32 mouse cellular contexts compared by ENCODE assay signal in the genomic region with DNA sequence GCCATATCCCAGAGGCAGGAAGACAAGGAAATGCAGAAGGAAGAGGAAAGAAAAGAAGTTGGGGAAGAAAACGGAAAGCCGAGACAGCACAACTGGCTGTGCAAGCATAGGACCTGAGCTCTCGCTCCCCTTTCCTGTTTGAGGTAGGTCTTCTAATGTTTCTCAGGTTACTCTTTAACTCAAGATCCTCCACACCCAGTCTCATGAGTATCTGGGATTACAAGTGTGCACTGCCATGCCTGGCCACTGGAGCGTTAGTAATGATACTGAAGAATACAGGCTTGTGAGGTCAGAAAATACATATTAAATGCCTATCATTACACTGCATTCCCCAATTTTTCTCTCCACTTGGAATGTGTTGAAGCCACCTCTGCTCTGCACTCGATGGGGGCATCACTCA. TPM values are rescaled to one million over a fixed set of nuclear protein-coding genes. Genes with fewer than 3 reads are reported as not detected.
A peak's percentile ranks its signal among the peaks of the same experiment; 100 is the strongest.
DNase-seq lines count a peak whose midpoint lies in the region; ATAC-seq and TF ChIP-seq lines count a peak whose summit lies in the region.
"Had no signal": no experiment of that assay in that cellular context is flagged by ENCODE, and none has a peak within 500 bp of the region (broad histone marks: within the 10 kb centered on the region; RNA-seq: fewer than 3 reads in every experiment).

No protein-coding gene starts in this region.

- TF ChIP-seq EP300 in MEL (IDR thresholded peaks at IDR 0.05; ENCODE audit: low read depth in 1 of 2, low read length in 2 of 2) = no peak
- TF ChIP-seq EP300 in stomach, postnatal 0 days (optimal IDR thresholded peaks at IDR 0.05) = no peak

- no peak for TF ChIP-seq CTCF in MEL (IDR thresholded peaks at IDR 0.05 in 2 of 3, conservative IDR thresholded peaks at IDR 0.05 in 1 of 3; ENCODE audit: control insufficient read depth in 1 of 3, insufficient read depth in 1 of 3, low read depth in 2 of 3, low read length in 3 of 3, poor library complexity in 1 of 3, severe bottlenecking in 1 of 3)
- TF ChIP-seq CTCF in stomach, postnatal 0 days (IDR thresholded peaks at IDR 0.05; ENCODE audit: low read depth) = no peak

- H3K9me3 ChIP-seq in heart, embryonic 12.5 days (replicated peaks) = no peaks in the 10 kb centered on the region
- no peaks in the 10 kb centered on the region for H3K9me3 ChIP-seq in MEL (replicated peaks; ENCODE audit: insufficient read depth, low read length)
- no peaks in the 10 kb centered on the region for H3K9me3 ChIP-seq in intestine, embryonic 16.5 days (ENCODE audit: control insufficient read depth, low read length)
- H3K9me3 ChIP-seq in stomach, postnatal 0 days (ENCODE audit: control insufficient read depth, low read length) = no peaks in the 10 kb centered on the region
- no peaks in the 10 kb centered on the region for H3K9me3 ChIP-seq in forebrain, embryonic 11.5 days (ENCODE audit: control insufficient read depth, low read length)
- H3K9me3 ChIP-seq: embryonic facial prominence, embryonic 12.5 days; embryonic facial prominence, embryonic 15.5 days; forebrain, embryonic 12.5 days; forebrain, embryonic 15.5 days; heart, embryonic 15.5 days; hindbrain, embryonic 10.5 days; hindbrain, embryonic 13.5 days had no signal

- peaks cover 4% of the 10 kb centered on the region; the same call in 1 of the 2 replicates for H3K4me1 ChIP-seq in heart, embryonic 12.5 days (replicated peaks)
- H3K4me1 ChIP-seq in MEL (ENCODE audit: control insufficient read depth in 1 of 2, insufficient read depth in 2 of 2, low read length in 2 of 2) = no peaks in the 10 kb centered on the region
- no peaks in the 10 kb centered on the region for H3K4me1 ChIP-seq in intestine, embryonic 16.5 days (ENCODE audit: control insufficient read depth, insufficient read depth, low read length)
- no peaks in the 10 kb centered on the region for H3K4me1 ChIP-seq in stomach, postnatal 0 days (replicated peaks; ENCODE audit: control insufficient read depth, insufficient read depth)
- 0 out of 2 replicates have a peak, but pooled peaks cover 2% of the 10 kb centered on the region for H3K4me1 ChIP-seq in forebrain, embryonic 11.5 days (replicated peaks; ENCODE audit: control insufficient read depth, insufficient read depth, low read length)
- H3K4me1 ChIP-seq: embryonic facial prominence, embryonic 12.5 days had no signal

- no peak for TF ChIP-seq RAD21 in MEL (IDR thresholded peaks at IDR 0.05; ENCODE audit: low read depth, low read length)

- H3K4me2 ChIP-seq in heart, embryonic 12.5 days = no peak overlapping the region
- H3K4me2 ChIP-seq in intestine, embryonic 16.5 days (ENCODE audit: low read depth, low read length) = no peak overlapping the region
- H3K4me2 ChIP-seq in stomach, postnatal 0 days (replicated peaks; ENCODE audit: low read depth) = no peak overlapping the region
- no peak overlapping the region for H3K4me2 ChIP-seq in forebrain, embryonic 11.5 days (ENCODE audit: low read depth, low read length, severe bottlenecking)
- H3K4me2 ChIP-seq: embryonic facial prominence, embryonic 12.5 days; embryonic facial prominence, embryonic 15.5 days; forebrain, embryonic 12.5 days; forebrain, embryonic 15.5 days; heart, embryonic 11.5 days; heart, embryonic 15.5 days; hindbrain, embryonic 13.5 days had no signal

- 78% methylated on average over 5 of the region's 5 CpGs for WGBS in heart, embryonic 12.5 days
- WGBS in intestine, embryonic 16.5 days = 64% methylated on average over 5 of the region's 5 CpGs
- 58% methylated on average over 5 of the region's 5 CpGs for WGBS in stomach, postnatal 0 days
- 91% methylated on average over 5 of the region's 5 CpGs for WGBS in forebrain, embryonic 11.5 days

- no peaks in the 10 kb centered on the region for H3K79me2 ChIP-seq in MEL (ENCODE audit: control insufficient read depth, insufficient read depth, low read length, poor library complexity)

- no peak overlapping the region for H3K27ac ChIP-seq in heart, embryonic 12.5 days (ENCODE audit: poor library complexity, severe bottlenecking)
- H3K27ac ChIP-seq in MEL (ENCODE audit: control insufficient read depth, low read depth, low read length) = no peak overlapping the region
- H3K27ac ChIP-seq in intestine, embryonic 16.5 days (ENCODE audit: low read length) = no peak overlapping the region
- no peak overlapping the region for H3K27ac ChIP-seq in stomach, postnatal 0 days (replicated peaks)
- no peak overlapping the region for H3K27ac ChIP-seq in forebrain, embryonic 11.5 days (ENCODE audit: low read depth, low read length)
- H3K27ac ChIP-seq: embryonic facial prominence, embryonic 12.5 days; embryonic facial prominence, embryonic 15.5 days; forebrain, embryonic 12.5 days; forebrain, embryonic 15.5 days; heart, embryonic 15.5 days; hindbrain, embryonic 10.5 days; hindbrain, embryonic 13.5 days had no signal

- H3K36me3 ChIP-seq in heart, embryonic 12.5 days = no peaks in the 10 kb centered on the region
- H3K36me3 ChIP-seq in MEL (ENCODE audit: control insufficient read depth in 1 of 2, insufficient read depth in 2 of 2, low read length in 2 of 2) = no peaks in the 10 kb centered on the region
- no peaks in the 10 kb centered on the region for H3K36me3 ChIP-seq in intestine, embryonic 16.5 days (ENCODE audit: control insufficient read depth, insufficient read depth, low read length)
- H3K36me3 ChIP-seq in stomach, postnatal 0 days (ENCODE audit: control insufficient read depth, insufficient read depth, low read length) = no peaks in the 10 kb centered on the region
- H3K36me3 ChIP-seq in forebrain, embryonic 11.5 days (ENCODE audit: control insufficient read depth, insufficient read depth, low read length) = no peaks in the 10 kb centered on the region
- H3K36me3 ChIP-seq: embryonic facial prominence, embryonic 12.5 days; embryonic facial prominence, embryonic 15.5 days; forebrain, embryonic 12.5 days; forebrain, embryonic 15.5 days; heart, embryonic 15.5 days; hindbrain, embryonic 10.5 days; hindbrain, embryonic 13.5 days had no signal

- no peak for TF ChIP-seq POLR2A in MEL (IDR thresholded peaks at IDR 0.05; ENCODE audit: control insufficient read depth in 1 of 2, insufficient read depth in 1 of 2, low read depth in 1 of 2, low read length in 2 of 2, poor library complexity in 1 of 2)

- no peaks in the 10 kb centered on the region for H3K27me3 ChIP-seq in heart, embryonic 12.5 days (replicated peaks)
- no peaks in the 10 kb centered on the region for H3K27me3 ChIP-seq in MEL (ENCODE audit: control insufficient read depth in 1 of 2, insufficient read depth in 2 of 2, low read length in 2 of 2)
- no peaks in the 10 kb centered on the region for H3K27me3 ChIP-seq in intestine, embryonic 16.5 days (replicated peaks; ENCODE audit: control insufficient read depth, insufficient read depth, low read length)
- no peaks in the 10 kb centered on the region for H3K27me3 ChIP-seq in stomach, postnatal 0 days (ENCODE audit: control insufficient read depth, insufficient read depth, low read length)
- no peaks in the 10 kb centered on the region for H3K27me3 ChIP-seq in forebrain, embryonic 11.5 days (ENCODE audit: control insufficient read depth, insufficient read depth, low read length)
- H3K27me3 ChIP-seq: embryonic facial prominence, embryonic 12.5 days; embryonic facial prominence, embryonic 15.5 days; forebrain, embryonic 12.5 days; forebrain, embryonic 15.5 days; Patski had no signal

- ATAC-seq in heart, embryonic 12.5 days (ENCODE audit: insufficient number of reproducible peaks, low FRiP score) = no peak
- peak; percentile 60 for ATAC-seq in intestine, embryonic 16.5 days
- ATAC-seq in stomach, postnatal 0 days (ENCODE audit: low FRiP score, low TSS enrichment) = peak; percentile 70; the same call in 1 of the 2 replicates
- no peak for ATAC-seq in forebrain, embryonic 11.5 days (replicated peaks; ENCODE audit: low FRiP score)
- ATAC-seq: forebrain, embryonic 15.5 days; hindbrain, embryonic 16.5 days; Patski had no signal

- DNase-seq in heart, adult 11 months = peak; percentile 29
- DNase-seq in MEL (ENCODE audit: low read depth, low spot score) = no peak
- DNase-seq in stomach, postnatal 0 days (ENCODE audit: low spot score) = no peak
- DNase-seq in urinary bladder, postnatal 36 days (ENCODE audit: low spot score in 2 of 2) = no peak
- no peak for DNase-seq in forebrain, embryonic 11.5 days (ENCODE audit: low spot score)
- DNase-seq: adrenal gland, postnatal 10 days; adrenal gland, postnatal 36 days; cerebellum, adult 11 months; cerebellum, adult 2 months; cerebellum, adult 9-11 months; cerebellum, postnatal 25 days; gastrocnemius, postnatal 25 days; heart, postnatal 10 days; heart, postnatal 36 days had no signal

- H3K4me3 ChIP-seq in heart, embryonic 12.5 days = no peak overlapping the region
- H3K4me3 ChIP-seq in MEL (ENCODE audit: control insufficient read depth in 1 of 2, insufficient read depth in 1 of 2, low read depth in 2 of 2, low read length in 2 of 2) = no peak overlapping the region
- H3K4me3 ChIP-seq in intestine, embryonic 16.5 days (ENCODE audit: low read length) = no peak overlapping the region
- no peak overlapping the region for H3K4me3 ChIP-seq in stomach, postnatal 0 days (ENCODE audit: low read depth, low read length)
- no peak overlapping the region for H3K4me3 ChIP-seq in forebrain, embryonic 11.5 days (ENCODE audit: low read depth, low read length)
- H3K4me3 ChIP-seq: embryonic facial prominence, embryonic 12.5 days; embryonic facial prominence, embryonic 15.5 days; forebrain, embryonic 12.5 days; forebrain, embryonic 15.5 days; heart, embryonic 15.5 days; hindbrain, embryonic 10.5 days; hindbrain, embryonic 13.5 days had no signal

- H3K9ac ChIP-seq in heart, embryonic 12.5 days = no peak overlapping the region
- H3K9ac ChIP-seq in MEL (ENCODE audit: control insufficient read depth, low read depth, low read length, poor library complexity, severe bottlenecking) = no peak overlapping the region
- no peak overlapping the region for H3K9ac ChIP-seq in intestine, embryonic 16.5 days (ENCODE audit: low read depth, low read length)
- no peak overlapping the region for H3K9ac ChIP-seq in stomach, postnatal 0 days (ENCODE audit: low read length)
- H3K9ac ChIP-seq in forebrain, embryonic 11.5 days (ENCODE audit: low read length) = no peak overlapping the region
- H3K9ac ChIP-seq: embryonic facial prominence, embryonic 12.5 days; embryonic facial prominence, embryonic 15.5 days; forebrain, embryonic 12.5 days; forebrain, embryonic 15.5 days; heart, embryonic 15.5 days; hindbrain, embryonic 13.5 days had no signal

RNA-seq across cellular contexts. Expression of a gene that starts 4.2 kb away (rescaled TPM):
- 0.83 and 0.96 TPM in 2 replicates for polyA plus RNA-seq in heart, embryonic 12.5 days (2016; fragmentation: Nextera tagmentation; extraction: Ambion mirVana)
- not detected in 2 replicates for total RNA-seq in MEL (2012; rRNA removed)
- polyA plus RNA-seq in MEL (2012; ENCODE audit: insufficient read depth in 1 of 2, insufficient read length in 2 of 2, low read depth in 1 of 2, low replicate concordance in 2 of 2, missing spikeins in 1 of 2) = under 1 TPM in 1 of 2 experiments, not detected in 1; 0.33 TPM
- 101 and 106 TPM in 2 replicates for polyA plus RNA-seq in intestine, embryonic 16.5 days (2015; fragmentation: Nextera tagmentation; extraction: Ambion mirVana)
- polyA plus RNA-seq in stomach, postnatal 0 days (2015; fragmentation: Nextera tagmentation; extraction: Ambion mirVana) = 103 and 110 TPM in 2 replicates
- polyA plus RNA-seq in forebrain, embryonic 11.5 days (2014; fragmentation: Nextera tagmentation; extraction: Ambion mirVana) = 0.48 and 0.94 TPM in 2 replicates

RNA-seq across cellular contexts. Expression of a gene that starts 34.8 kb away (rescaled TPM):
- polyA plus RNA-seq in heart, embryonic 12.5 days (2016; fragmentation: Nextera tagmentation; extraction: Ambion mirVana) = 23.3 and 24.0 TPM in 2 replicates
- 19.7 TPM in 2 replicates for total RNA-seq in MEL (2012; rRNA removed)
- polyA plus RNA-seq in MEL (2012; ENCODE audit: insufficient read depth in 1 of 2, insufficient read length in 2 of 2, low read depth in 1 of 2, low replicate concordance in 2 of 2, missing spikeins in 1 of 2) = 10 to 100 TPM in 1 of 2 experiments, not detected in 1; 69.8 TPM
- polyA plus RNA-seq in intestine, embryonic 16.5 days (2015; fragmentation: Nextera tagmentation; extraction: Ambion mirVana) = 23.7 and 24.7 TPM in 2 replicates
- 15.4 and 19.1 TPM in 2 replicates for polyA plus RNA-seq in stomach, postnatal 0 days (2015; fragmentation: Nextera tagmentation; extraction: Ambion mirVana)
- polyA plus RNA-seq in forebrain, embryonic 11.5 days (2014; fragmentation: Nextera tagmentation; extraction: Ambion mirVana) = 32.2 and 32.6 TPM in 2 replicates

RNA-seq across cellular contexts. Expression of a gene that starts 35.6 kb away (rescaled TPM):
- polyA plus RNA-seq in heart, embryonic 12.5 days (2016; fragmentation: Nextera tagmentation; extraction: Ambion mirVana) = 0.17 and 0.31 TPM in 2 replicates
- total RNA-seq in MEL (2012; rRNA removed) = 0.08 TPM in 1 of 2 replicates, not detected in the other
- under 1 TPM in 1 of 2 experiments, not detected in 1; 0.13 TPM for polyA plus RNA-seq in MEL (2012; ENCODE audit: insufficient read depth in 1 of 2, insufficient read length in 2 of 2, low read depth in 1 of 2, low replicate concordance in 2 of 2, missing spikeins in 1 of 2)
- 1.1 and 1.3 TPM in 2 replicates for polyA plus RNA-seq in intestine, embryonic 16.5 days (2015; fragmentation: Nextera tagmentation; extraction: Ambion mirVana)
- 1.3 and 1.4 TPM in 2 replicates for polyA plus RNA-seq in stomach, postnatal 0 days (2015; fragmentation: Nextera tagmentation; extraction: Ambion mirVana)
- 0.09 TPM in 1 of 2 replicates, not detected in the other for polyA plus RNA-seq in forebrain, embryonic 11.5 days (2014; fragmentation: Nextera tagmentation; extraction: Ambion mirVana)
- total RNA-seq: granulocyte monocyte progenitor cell, adult 5-6 weeks had no signal
- polyA plus RNA-seq: heart, embryonic 11.5 days had no signal

RNA-seq across cellular contexts. Expression of a gene that starts 50.3 kb away (rescaled TPM):
- 0.60 and 0.64 TPM in 2 replicates for polyA plus RNA-seq in heart, embryonic 12.5 days (2016; fragmentation: Nextera tagmentation; extraction: Ambion mirVana)
- 0.03 and 0.04 TPM in 2 replicates for total RNA-seq in MEL (2012; rRNA removed)
- under 1 TPM in 1 of 2 experiments, not detected in 1; 0.22 TPM for polyA plus RNA-seq in MEL (2012; ENCODE audit: insufficient read depth in 1 of 2, insufficient read length in 2 of 2, low read depth in 1 of 2, low replicate concordance in 2 of 2, missing spikeins in 1 of 2)
- polyA plus RNA-seq in intestine, embryonic 16.5 days (2015; fragmentation: Nextera tagmentation; extraction: Ambion mirVana) = 0.34 and 0.40 TPM in 2 replicates
- 0.18 and 0.22 TPM in 2 replicates for polyA plus RNA-seq in stomach, postnatal 0 days (2015; fragmentation: Nextera tagmentation; extraction: Ambion mirVana)
- polyA plus RNA-seq in forebrain, embryonic 11.5 days (2014; fragmentation: Nextera tagmentation; extraction: Ambion mirVana) = 6.9 and 8.3 TPM in 2 replicates
- total RNA-seq: granulocyte monocyte progenitor cell, adult 5-6 weeks had no signal

RNA-seq across cellular contexts. Expression of a gene that starts 54.0 kb away (rescaled TPM):
- polyA plus RNA-seq in heart, embryonic 12.5 days (2016; fragmentation: Nextera tagmentation; extraction: Ambion mirVana) = not detected in 2 replicates
- total RNA-seq in MEL (2012; rRNA removed) = not detected in 2 replicates
- not detected for polyA plus RNA-seq in MEL (2012; ENCODE audit: insufficient read depth in 1 of 2, insufficient read length in 2 of 2, low read depth in 1 of 2, low replicate concordance in 2 of 2, missing spikeins in 1 of 2)
- polyA plus RNA-seq in intestine, embryonic 16.5 days (2015; fragmentation: Nextera tagmentation; extraction: Ambion mirVana) = 0.06 and 0.09 TPM in 2 replicates
- 0.06 and 0.08 TPM in 2 replicates for polyA plus RNA-seq in stomach, postnatal 0 days (2015; fragmentation: Nextera tagmentation; extraction: Ambion mirVana)
- not detected in 2 replicates for polyA plus RNA-seq in forebrain, embryonic 11.5 days (2014; fragmentation: Nextera tagmentation; extraction: Ambion mirVana)
- total RNA-seq: adrenal gland, adult 18-20 months; adrenal gland, postnatal 10 days; adrenal gland, postnatal 36 days; common myeloid progenitor, adult 5-6 weeks; ES-E14; gastrocnemius, adult 8-10 months; gastrocnemius, postnatal 25 days; granulocyte monocyte progenitor cell, adult 5-6 weeks; heart, adult 8-10 months; heart, postnatal 10 days; heart, postnatal 36 days had no signal
- polyA plus RNA-seq: embryonic facial prominence, embryonic 12.5 days; embryonic facial prominence, embryonic 15.5 days; forebrain, embryonic 12.5 days; forebrain, embryonic 15.5 days; heart, embryonic 15.5 days; hindbrain, embryonic 10.5 days; hindbrain, embryonic 13.5 days; hindbrain, embryonic 16.5 days; Patski had no signal

Comparison
In these comparisons a context has a peak if more than half of its experiments do, and no peak if none do; other contexts are left out.
1. ATAC-seq: peak in intestine, embryonic 16.5 days (single experiment) and stomach, postnatal 0 days (single experiment); none in heart, embryonic 12.5 days (single experiment) and forebrain, embryonic 11.5 days (single experiment).
2. RNA of a gene that starts 4.2 kb away (polyA plus RNA-seq): 103 to 110 TPM in stomach, postnatal 0 days and 101 to 106 TPM in intestine, embryonic 16.5 days; 0.48 to 0.94 TPM in forebrain, embryonic 11.5 days, 0.83 to 0.96 TPM in heart, embryonic 12.5 days and 0.33 TPM in MEL; every median in the first group is over 10 times any median in the second.